8 mouse cellular contexts compared by ENCODE assay signal in genomic region chr9:103363088-103363487, GRCm38 (mm10). TPM values are rescaled to one million over a fixed set of nuclear protein-coding genes. Genes with fewer than 3 reads are reported as not detected.
DNase-seq lines count a peak whose midpoint lies in the region; ATAC-seq lines count a peak whose summit lies in the region.

No protein-coding gene starts in this region.

- no peak for ATAC-seq in kidney, embryonic 14.5 days (ENCODE audit: low FRiP score, low TSS enrichment)
- ATAC-seq in embryonic facial prominence, embryonic 12.5 days (ENCODE audit: insufficient number of reproducible peaks, insufficient read depth, low FRiP score, low TSS enrichment): no peak
- ATAC-seq in midbrain, embryonic 15.5 days (replicated peaks): no peak

- H3K9me3 ChIP-seq in kidney, embryonic 14.5 days (ENCODE audit: control insufficient read depth, low read length): no peaks in the 10 kb centered on the region
- no peaks in the 10 kb centered on the region for H3K9me3 ChIP-seq in embryonic facial prominence, embryonic 12.5 days
- H3K9me3 ChIP-seq in midbrain, embryonic 15.5 days: no peaks in the 10 kb centered on the region

- no peak for DNase-seq in kidney, adult 9 months
- DNase-seq in induced T-regulatory cell, adult 2 months (ENCODE audit: low read depth): peak; percentile 18
- DNase-seq in cerebellum, postnatal 10 days: no peak
- no peak for DNase-seq in kidney, postnatal 14 days
- no peak for DNase-seq in embryo, embryonic 10 days (ENCODE audit: low spot score)

- H3K36me3 ChIP-seq in kidney, embryonic 14.5 days (ENCODE audit: control insufficient read depth, insufficient read depth, low read length): peaks cover 49% of the 10 kb centered on the region
- H3K36me3 ChIP-seq in embryonic facial prominence, embryonic 12.5 days: peaks cover 34% of the 10 kb centered on the region
- peaks cover 11% of the 10 kb centered on the region; the same call in 1 of the 2 replicates for H3K36me3 ChIP-seq in midbrain, embryonic 15.5 days (replicated peaks)

- H3K4me2 ChIP-seq in kidney, embryonic 14.5 days (replicated peaks; ENCODE audit: low read depth, low read length): peak overlapping the region; percentile 60
- peak overlapping the region; percentile 71 for H3K4me2 ChIP-seq in embryonic facial prominence, embryonic 12.5 days (replicated peaks)
- H3K4me2 ChIP-seq in midbrain, embryonic 15.5 days: peak overlapping the region; percentile 86

- peaks cover 13% of the 10 kb centered on the region; the same call in 1 of the 2 replicates for H3K4me1 ChIP-seq in kidney, embryonic 14.5 days (ENCODE audit: control insufficient read depth, insufficient read depth, low read length)
- H3K4me1 ChIP-seq in embryonic facial prominence, embryonic 12.5 days: peaks cover 14% of the 10 kb centered on the region
- H3K4me1 ChIP-seq in midbrain, embryonic 15.5 days: peaks cover 30% of the 10 kb centered on the region

- H3K27me3 ChIP-seq in kidney, embryonic 14.5 days (ENCODE audit: control insufficient read depth, insufficient read depth, low read length): no peaks in the 10 kb centered on the region
- H3K27me3 ChIP-seq in embryonic facial prominence, embryonic 12.5 days: no peaks in the 10 kb centered on the region
- H3K27me3 ChIP-seq in midbrain, embryonic 15.5 days (replicated peaks): no peaks in the 10 kb centered on the region

- H3K27ac ChIP-seq in kidney, embryonic 14.5 days (ENCODE audit: low read depth, low read length): no peak overlapping the region
- H3K27ac ChIP-seq in embryonic facial prominence, embryonic 12.5 days: no peak overlapping the region
- no peak overlapping the region for H3K27ac ChIP-seq in midbrain, embryonic 15.5 days

- 54% methylated on average over 6 of the region's 6 CpGs for WGBS in kidney, embryonic 14.5 days
- WGBS in embryonic facial prominence, embryonic 12.5 days: 60% methylated on average over 6 of the region's 6 CpGs
- 74% methylated on average over 6 of the region's 6 CpGs for WGBS in midbrain, embryonic 15.5 days

- peak overlapping the region; percentile 84 for H3K4me3 ChIP-seq in kidney, embryonic 14.5 days (ENCODE audit: low read length)
- peak overlapping the region; percentile 67 for H3K4me3 ChIP-seq in embryonic facial prominence, embryonic 12.5 days
- peak overlapping the region; percentile 72; the same call in 1 of the 2 replicates for H3K4me3 ChIP-seq in midbrain, embryonic 15.5 days

- H3K9ac ChIP-seq in kidney, embryonic 14.5 days (ENCODE audit: low read depth, low read length): peak overlapping the region; percentile 97; the same call in 1 of the 2 replicates
- no peak overlapping the region for H3K9ac ChIP-seq in embryonic facial prominence, embryonic 12.5 days
- H3K9ac ChIP-seq in midbrain, embryonic 15.5 days: no peak overlapping the region

RNA-seq across cellular contexts. Expression of gene Cdv3, which starts 2.6 kb away (rescaled TPM):
- 82.9 and 114 TPM in 2 replicates for polyA plus RNA-seq in kidney, embryonic 14.5 days (2014; fragmentation: Nextera tagmentation; extraction: Ambion mirVana)
- 108 and 110 TPM in 2 replicates for polyA plus RNA-seq in embryonic facial prominence, embryonic 12.5 days (2016; fragmentation: Nextera tagmentation; extraction: Ambion mirVana)
- 79.1 and 83.7 TPM in 2 replicates for polyA plus RNA-seq in midbrain, embryonic 15.5 days (2015; fragmentation: Nextera tagmentation; extraction: Ambion mirVana)

RNA-seq across cellular contexts. Expression of gene Topbp1, which starts 58.1 kb away (rescaled TPM):
- polyA plus RNA-seq in kidney, embryonic 14.5 days (2014; fragmentation: Nextera tagmentation; extraction: Ambion mirVana): 64.3 and 91.9 TPM in 2 replicates
- polyA plus RNA-seq in embryonic facial prominence, embryonic 12.5 days (2016; fragmentation: Nextera tagmentation; extraction: Ambion mirVana): 77.3 and 78.4 TPM in 2 replicates
- polyA plus RNA-seq in midbrain, embryonic 15.5 days (2015; fragmentation: Nextera tagmentation; extraction: Ambion mirVana): 17.8 and 18.9 TPM in 2 replicates

RNA-seq across cellular contexts. Expression of gene 1300017J02Rik, which starts 58.2 kb away (rescaled TPM):
- polyA plus RNA-seq in kidney, embryonic 14.5 days (2014; fragmentation: Nextera tagmentation; extraction: Ambion mirVana): 0.97 TPM in 1 of 2 replicates, not detected in the other
- 3.8 and 5.7 TPM in 2 replicates for polyA plus RNA-seq in embryonic facial prominence, embryonic 12.5 days (2016; fragmentation: Nextera tagmentation; extraction: Ambion mirVana)
- 0.55 and 1.8 TPM in 2 replicates for polyA plus RNA-seq in midbrain, embryonic 15.5 days (2015; fragmentation: Nextera tagmentation; extraction: Ambion mirVana)
